Mouse (Mus musculus) erythroblast, embryonic 14.5 days (primary cell): ENCODE results near the gene Glrx. TPM values are rescaled to one million over a fixed set of nuclear protein-coding genes. Genes with fewer than 3 reads are reported as not detected.
A peak's percentile ranks its signal among the peaks of the same experiment; 100 is the strongest.

Experiments used
- H3K27me3 ChIP-seq: 2 replicates; pipeline ENCODE4 v1.6.1; 2012; ENCODE audit warnings: inconsistent platforms; ENCODE audit not compliant: control insufficient read depth
- H3K36me3 ChIP-seq: 2 replicates; pipeline ENCODE4 v1.6.1; 2012; ENCODE audit warnings: mild to moderate bottlenecking, inconsistent platforms; ENCODE audit not compliant: control insufficient read depth
- H3K4me1 ChIP-seq: 2 replicates; pipeline ENCODE4 v1.6.1; 2012; ENCODE audit warnings: inconsistent platforms; ENCODE audit not compliant: control insufficient read depth
- H3K4me3 ChIP-seq: replicated peaks from 2 replicates; pipeline ENCODE3; 2012; ENCODE audit warnings: moderate library complexity, mild to moderate bottlenecking, inconsistent platforms
- H3K9me3 ChIP-seq: 2 replicates; pipeline ENCODE4 v1.6.1; 2012; ENCODE audit warnings: low read length, inconsistent platforms, mixed read lengths; ENCODE audit not compliant: control insufficient read depth
- GATA1 ChIP-seq: IDR thresholded peaks from 2 replicates; pipeline ENCODE4 v1.6.1; 2012; ENCODE audit warnings: low read length, inconsistent platforms, mixed read lengths
- TAL1 ChIP-seq: IDR thresholded peaks from 3 replicates; pipeline ENCODE4 v1.6.1; 2012; ENCODE audit warnings: low read length, inconsistent platforms, mixed read lengths
- polyA plus RNA-seq: library from polyadenylated mRNA; stranded (reverse); fragments of >175 nt; gene quantifications from 2 replicates; pipeline ENCODE4 v1.2.3, GENCODE M21; 2012

Gene Glrx
- polyA plus RNA-seq, result 1.6 and 1.8 TPM in 2 replicates

DNA sequence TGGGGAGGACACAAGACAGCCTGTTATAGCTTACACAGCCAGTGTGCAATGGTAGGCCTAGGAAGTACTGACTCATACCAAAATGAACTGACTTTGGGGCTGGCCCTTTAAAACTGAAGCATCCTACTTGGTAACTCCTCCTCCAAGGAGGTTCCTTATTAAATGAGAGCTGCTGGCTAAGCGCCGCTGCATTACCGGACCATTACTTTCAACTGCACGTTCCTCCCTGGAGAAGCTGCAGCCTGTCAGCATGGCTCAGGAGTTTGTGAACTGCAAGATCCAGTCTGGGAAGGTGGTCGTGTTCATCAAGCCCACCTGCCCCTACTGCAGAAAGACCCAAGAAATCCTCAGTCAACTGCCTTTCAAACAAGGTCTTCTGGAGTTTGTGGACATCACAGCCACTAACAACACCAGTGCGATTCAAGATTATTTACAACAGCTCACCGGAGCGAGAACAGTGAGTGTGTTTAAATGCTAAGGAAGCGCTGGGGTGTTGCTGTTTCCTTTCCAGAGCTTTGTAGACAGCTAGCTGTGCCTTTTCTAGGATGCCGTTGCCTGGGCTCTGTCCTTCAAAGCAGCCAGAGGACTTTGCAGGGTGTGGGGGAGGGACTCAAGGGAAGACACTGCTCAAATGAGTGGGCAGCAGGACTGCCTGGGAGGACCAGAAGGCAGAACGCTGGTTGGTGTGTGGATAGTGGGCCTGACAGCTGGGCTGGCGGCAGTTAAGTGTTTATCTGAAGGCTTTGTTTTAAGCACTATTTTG is at the start of gene Glrx:
Gene Glrx, plus strand, starts transcription at position 150 of the 763 bp plus-strand sequence.
- TF ChIP-seq TAL1 (no peak), GATA1 (no peak)
- Histone ChIP-seq H3K9me3 (no peaks in the 10 kb centered on the region), H3K36me3 (peaks cover 31% of the 10 kb centered on the region), H3K27me3 (no peaks in the 10 kb centered on the region), H3K4me1 (peaks cover 74% of the 10 kb centered on the region), H3K4me3 (peak within 1 kb of the TSS; percentile 81)

DNA sequence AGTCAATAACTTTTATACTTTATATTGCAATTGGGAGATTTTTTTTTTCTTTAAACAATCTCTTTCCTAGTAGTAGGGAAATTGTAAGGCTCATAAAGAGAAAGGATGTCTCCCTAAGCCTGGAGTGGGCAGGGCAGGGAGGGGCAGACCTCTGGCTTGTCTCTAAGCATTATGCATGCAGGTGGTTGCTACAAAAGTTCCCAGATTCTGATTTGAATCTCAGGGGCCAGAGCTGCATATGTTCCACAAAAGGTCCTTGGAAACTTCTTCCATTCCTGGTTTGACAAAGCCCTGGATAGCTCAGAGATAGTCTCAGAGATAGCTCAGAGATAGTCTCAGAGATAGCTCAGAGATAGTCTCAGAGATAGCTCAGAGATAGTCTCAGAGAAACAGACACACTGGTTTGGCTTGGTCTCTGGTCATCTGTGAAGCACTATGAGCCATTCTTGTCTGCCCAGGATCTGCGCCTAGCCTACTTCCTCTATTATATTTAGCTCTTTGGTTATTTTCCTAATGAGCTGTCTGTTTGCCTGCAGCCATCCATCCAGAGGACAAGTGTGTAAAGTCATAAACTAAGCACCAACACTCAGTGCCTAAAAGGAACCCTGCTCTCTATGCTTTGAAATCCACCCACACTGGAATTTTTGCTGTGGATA is 49.0 kb upstream of the Glrx start:
- no peaks in the 10 kb centered on the region for H3K27me3 ChIP-seq
- no peaks in the 10 kb centered on the region for H3K9me3 ChIP-seq
- H3K4me3 ChIP-seq, result no peak overlapping the region
- H3K4me1 ChIP-seq, result peaks cover 22% of the 10 kb centered on the region
- H3K36me3 ChIP-seq, result peaks cover 46% of the 10 kb centered on the region
- TF ChIP-seq TAL1, result no peak
- TF ChIP-seq GATA1, result no peak

DNA sequence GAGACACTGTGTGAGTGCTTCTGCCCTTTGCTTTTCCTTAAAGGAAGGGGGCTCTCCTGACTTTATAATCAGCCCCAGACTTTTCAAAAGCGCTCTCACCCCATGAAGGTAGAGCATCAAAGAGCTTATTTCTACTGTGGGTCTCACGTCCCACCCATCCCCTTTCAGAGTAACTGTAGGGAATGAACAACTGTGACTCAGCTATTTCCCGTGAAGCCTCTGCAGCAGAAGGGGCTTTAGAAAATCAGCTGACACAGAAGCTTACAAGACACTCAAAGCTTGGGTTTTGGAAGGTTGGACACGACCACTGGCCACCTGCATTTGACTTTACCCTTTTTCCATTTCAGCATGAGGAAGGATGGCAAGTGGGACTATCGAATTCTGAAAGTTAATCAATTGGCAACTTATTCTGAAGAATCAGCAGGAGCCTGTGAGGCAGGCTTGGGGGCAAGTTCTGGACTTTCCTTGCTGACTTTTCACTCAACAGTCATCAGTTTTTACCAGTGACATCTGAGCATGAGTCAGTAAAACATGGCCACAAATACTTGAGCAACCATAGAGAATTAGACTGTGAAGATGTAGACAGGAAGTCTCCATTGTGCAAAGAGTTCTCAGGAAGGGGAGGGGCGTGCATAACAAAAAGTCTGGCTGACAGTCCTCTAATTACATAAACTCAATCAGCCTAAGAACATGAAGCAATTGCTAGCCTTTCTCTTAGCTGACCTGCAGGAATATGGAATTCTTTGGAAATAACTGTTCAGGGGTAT is 45.6 kb upstream of the Glrx start:
- peaks cover 20% of the 10 kb centered on the region for H3K36me3 ChIP-seq
- TF ChIP-seq TAL1 (no peak), GATA1 (no peak)
- no peak overlapping the region for H3K4me3 ChIP-seq
- no peaks in the 10 kb centered on the region for H3K27me3 ChIP-seq
- H3K9me3 ChIP-seq, result no peaks in the 10 kb centered on the region
- H3K4me1 ChIP-seq, result peaks cover 38% of the 10 kb centered on the region

- Histone ChIP-seq H3K9me3 (no peaks in the 10 kb centered on the region), H3K4me1 (peaks cover 39% of the 10 kb centered on the region), H3K4me3 (peak overlapping the region; percentile 53), H3K36me3 (peaks cover 9% of the 10 kb centered on the region), H3K27me3 (no peaks in the 10 kb centered on the region)
- TF ChIP-seq GATA1 (no peak), TAL1 (no peak)
Observed at GRCm38 (mm10) chr13:75797369-75798141, 42.1 kb upstream of the Glrx start.

GRCm38 (mm10) chr13:75798413-75799302 is 41.0 kb upstream of the Glrx start:
- Histone ChIP-seq H3K4me1 (peaks cover 34% of the 10 kb centered on the region), H3K9me3 (no peaks in the 10 kb centered on the region), H3K27me3 (no peaks in the 10 kb centered on the region), H3K4me3 (no peak overlapping the region), H3K36me3 (peaks cover 2% of the 10 kb centered on the region; the same call in 1 of the 2 replicates)
- TF ChIP-seq TAL1, result no peak
- TF ChIP-seq GATA1, result no peak

GRCm38 (mm10) chr13:75799421-75799820 is 40.2 kb upstream of the Glrx start:
- Histone ChIP-seq H3K4me1 (peaks cover 27% of the 10 kb centered on the region), H3K27me3 (no peaks in the 10 kb centered on the region), H3K36me3 (peaks cover under 1% of the 10 kb centered on the region; the same call in 1 of the 2 replicates), H3K4me3 (no peak overlapping the region), H3K9me3 (no peaks in the 10 kb centered on the region)
- TF ChIP-seq TAL1, result no peak
- no peak for TF ChIP-seq GATA1

GRCm38 (mm10) chr13:75807969-75808368 is 31.7 kb upstream of the Glrx start:
- no peaks in the 10 kb centered on the region for H3K4me1 ChIP-seq
- no peak for TF ChIP-seq TAL1
- H3K4me3 ChIP-seq, result no peak overlapping the region
- H3K36me3 ChIP-seq, result no peaks in the 10 kb centered on the region
- no peaks in the 10 kb centered on the region for H3K27me3 ChIP-seq
- H3K9me3 ChIP-seq, result no peaks in the 10 kb centered on the region

- H3K36me3 ChIP-seq, result no peaks in the 10 kb centered on the region
- no peaks in the 10 kb centered on the region for H3K27me3 ChIP-seq
- no peak overlapping the region for H3K4me3 ChIP-seq
- TF ChIP-seq TAL1 (no peak), GATA1 (no peak)
- H3K9me3 ChIP-seq, result no peaks in the 10 kb centered on the region
- H3K4me1 ChIP-seq, result no peaks in the 10 kb centered on the region
Observed at GRCm38 (mm10) chr13:75809957-75810356, 29.7 kb upstream of the Glrx start.
